Mouse (Mus musculus): Measurements from ENCODE around the gene Wdr26. TPM values are rescaled to one million over a fixed set of nuclear protein-coding genes. Genes with fewer than 3 reads are reported as not detected.
A peak's percentile ranks its signal among the peaks of the same experiment; 100 is the strongest.

Wdr26 gene
- total and polyA plus RNA-seq, 2 experiments from 2014 or later = 44.1 to 49.6 TPM

DNA sequence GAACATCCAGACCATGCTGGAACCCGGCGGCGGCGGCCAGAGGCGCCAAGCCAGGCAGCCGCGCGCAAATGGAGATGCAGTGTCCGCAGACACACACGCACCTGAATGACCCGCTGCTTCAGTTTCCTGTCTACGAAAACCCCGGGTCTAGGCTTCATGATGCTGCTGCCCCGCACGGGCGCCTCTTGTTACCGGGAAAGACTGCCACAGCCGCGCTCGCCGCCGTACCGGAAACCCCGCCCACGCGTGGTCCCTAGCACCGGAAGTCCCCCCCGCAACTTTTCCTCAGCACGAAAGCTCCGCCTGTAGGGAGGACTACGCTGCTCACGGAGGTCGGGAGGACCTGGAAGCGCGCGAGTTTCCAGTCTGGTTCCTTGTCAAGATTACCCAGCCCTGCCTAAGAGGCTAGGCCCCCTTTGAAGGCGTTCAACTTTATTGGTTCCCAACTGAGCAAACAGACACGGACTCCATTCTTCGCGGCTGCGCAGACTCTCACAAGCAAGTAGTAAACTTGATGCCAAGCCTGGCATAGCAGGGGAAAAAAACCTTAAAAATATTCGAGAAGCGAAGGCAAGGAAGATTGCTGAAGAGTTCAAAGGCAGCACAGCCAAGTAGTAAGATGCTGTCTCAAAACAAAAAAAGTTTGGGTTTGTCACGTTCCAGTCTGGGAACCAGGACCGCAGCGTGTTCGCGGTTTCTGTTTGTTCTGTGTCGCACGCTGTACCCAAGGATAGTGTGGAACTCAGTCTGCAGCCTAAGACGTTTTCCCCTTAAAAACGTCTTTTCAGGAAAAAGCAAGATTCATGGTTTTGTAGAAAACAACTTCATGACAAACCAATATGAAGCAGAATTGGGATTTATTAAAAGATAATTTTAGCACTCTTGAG is 67.6 kb downstream of the Wdr26 start, which contains the start of the genes Nvl and Cnih4:
TSS of gene Nvl (minus strand) at position 255 of the 887 bp plus-strand sequence.
TSS of gene Cnih4 (plus strand) at position 744 of the 887 bp plus-strand sequence.
- TF ChIP-seq CTCF (IDR thresholded peaks at IDR 0.05) = peak; percentile 34
- Histone ChIP-seq H3K4me1 (ENCODE audit: insufficient read depth, low read length) (0 out of 2 replicates have a peak, but pooled peaks cover 3% of the 10 kb centered on the region), H3K27ac (ENCODE audit: low read depth, low read length) (peak within 1 kb of the TSS; percentile 72), H3K4me2 (ENCODE audit: low read depth, low read length, poor library complexity, severe bottlenecking) (peak within 1 kb of the TSS; percentile 64), H3K36me3 (ENCODE audit: insufficient read depth, low read length) (0 out of 2 replicates have a peak, but pooled peaks cover 4% of the 10 kb centered on the region), H3K27me3 (ENCODE audit: insufficient read depth, low read length) (no peaks in the 10 kb centered on the region), H3K9me3 (ENCODE audit: low read length) (no peaks in the 10 kb centered on the region), H3K4me3 (ENCODE audit: low read depth, low read length) (peak within 1 kb of the TSS; percentile 78), H3K9ac (replicated peaks; ENCODE audit: low read length, poor library complexity, severe bottlenecking) (peak within 1 kb of the TSS; percentile 76)
- peak; percentile 99 for DNase-seq (ENCODE audit: low spot score)
- WGBS = under 1% methylated on average over 52 of the region's 52 CpGs
- ATAC-seq (ENCODE audit: low FRiP score) = peak; percentile 99

GRCm38 (mm10) chr1:181143609-181143949 is 68.2 kb downstream of the Wdr26 start:
- H3K4me2 ChIP-seq (ENCODE audit: low read depth, low read length, poor library complexity, severe bottlenecking) = peak overlapping the region; percentile 64
- H3K4me1 ChIP-seq (ENCODE audit: insufficient read depth, low read length) = 0 out of 2 replicates have a peak, but pooled peaks cover 3% of the 10 kb centered on the region
- no peaks in the 10 kb centered on the region for H3K9me3 ChIP-seq (ENCODE audit: low read length)
- ATAC-seq (ENCODE audit: low FRiP score) (peak; percentile 59), DNase-seq (ENCODE audit: low spot score) (no peak)
- H3K36me3 ChIP-seq (ENCODE audit: insufficient read depth, low read length) = peaks cover 7% of the 10 kb centered on the region; the same call in 1 of the 2 replicates
- peak overlapping the region; percentile 72 for H3K27ac ChIP-seq (ENCODE audit: low read depth, low read length)
- H3K4me3 ChIP-seq (ENCODE audit: low read depth, low read length) = peak overlapping the region; percentile 78
- peak overlapping the region; percentile 76 for H3K9ac ChIP-seq (replicated peaks; ENCODE audit: low read length, poor library complexity, severe bottlenecking)
- WGBS = under 1% methylated on average over 12 of the region's 12 CpGs
- H3K27me3 ChIP-seq (ENCODE audit: insufficient read depth, low read length) = no peaks in the 10 kb centered on the region
- TF ChIP-seq CTCF (IDR thresholded peaks at IDR 0.05) = no peak

DNA sequence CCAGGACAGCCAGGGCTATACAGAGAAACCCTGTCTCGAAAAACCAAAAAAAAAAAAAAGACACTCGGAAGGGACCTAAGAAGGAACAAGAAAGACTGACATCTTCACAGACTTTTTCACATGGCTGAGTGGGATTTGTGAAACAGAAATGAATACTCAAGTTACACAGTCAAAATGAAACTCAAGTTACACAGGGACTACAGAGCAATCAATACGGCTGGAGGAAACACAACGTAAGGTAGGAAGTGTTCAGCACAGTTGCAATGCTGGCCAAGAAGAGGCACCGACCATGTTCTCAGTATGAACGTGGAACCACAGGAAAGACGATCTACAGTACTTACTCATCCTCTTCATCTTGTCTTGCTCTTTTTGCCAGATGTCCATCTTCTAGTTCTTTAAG is 73.1 kb downstream of the Wdr26 start:
- no peak for ATAC-seq (ENCODE audit: low FRiP score)
- no peaks in the 10 kb centered on the region for H3K27me3 ChIP-seq (ENCODE audit: insufficient read depth, low read length)
- no peaks in the 10 kb centered on the region for H3K9me3 ChIP-seq (ENCODE audit: low read length)
- WGBS = 91% methylated on average over 7 of the region's 7 CpGs
- no peak overlapping the region for H3K4me3 ChIP-seq (ENCODE audit: low read depth, low read length)
- no peak for TF ChIP-seq CTCF (IDR thresholded peaks at IDR 0.05)
- DNase-seq (ENCODE audit: low spot score) = no peak
- no peaks in the 10 kb centered on the region for H3K4me1 ChIP-seq (ENCODE audit: insufficient read depth, low read length)
- H3K9ac ChIP-seq (replicated peaks; ENCODE audit: low read length, poor library complexity, severe bottlenecking) = no peak overlapping the region
- no peak overlapping the region for H3K27ac ChIP-seq (ENCODE audit: low read depth, low read length)
- no peak overlapping the region for H3K4me2 ChIP-seq (ENCODE audit: low read depth, low read length, poor library complexity, severe bottlenecking)
- peaks cover 20% of the 10 kb centered on the region for H3K36me3 ChIP-seq (ENCODE audit: insufficient read depth, low read length)

DNA sequence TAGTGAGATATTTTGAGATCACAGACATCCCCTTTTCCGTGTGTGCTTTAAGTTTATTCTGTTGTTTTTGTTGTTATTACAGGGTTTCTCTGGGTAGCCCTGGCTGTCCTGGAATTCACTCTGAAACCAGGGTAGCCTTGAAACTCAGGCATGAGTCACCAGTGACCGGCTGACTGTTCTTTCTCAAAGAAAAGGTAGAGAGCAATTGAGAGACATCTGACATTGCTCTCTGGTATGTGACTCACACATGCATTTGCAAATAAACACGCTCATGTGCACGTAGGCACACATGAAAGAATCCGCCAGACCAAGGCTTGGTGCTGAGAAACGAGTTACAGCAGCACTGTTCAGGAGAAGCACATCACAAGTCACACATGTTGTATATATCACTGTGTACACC is 79.9 kb downstream of the Wdr26 start:
- no peak for ATAC-seq (ENCODE audit: low FRiP score)

GRCm38 (mm10) chr1:181126766-181127165 is 85.0 kb downstream of the Wdr26 start:
- Histone ChIP-seq H3K9me3 (ENCODE audit: low read length) (no peaks in the 10 kb centered on the region), H3K27ac (ENCODE audit: low read depth, low read length) (no peak overlapping the region), H3K36me3 (ENCODE audit: insufficient read depth, low read length) (peaks cover 43% of the 10 kb centered on the region), H3K4me1 (ENCODE audit: insufficient read depth, low read length) (no peaks in the 10 kb centered on the region), H3K4me3 (ENCODE audit: low read depth, low read length) (no peak overlapping the region), H3K27me3 (ENCODE audit: insufficient read depth, low read length) (no peaks in the 10 kb centered on the region), H3K9ac (replicated peaks; ENCODE audit: low read length, poor library complexity, severe bottlenecking) (no peak overlapping the region), H3K4me2 (ENCODE audit: low read depth, low read length, poor library complexity, severe bottlenecking) (no peak overlapping the region)
- WGBS = 93% methylated on average over 9 of the region's 9 CpGs
- TF ChIP-seq CTCF (IDR thresholded peaks at IDR 0.05) = no peak
- no peak for ATAC-seq (ENCODE audit: low FRiP score)
- DNase-seq (ENCODE audit: low spot score) = no peak

More for the DNA sequence above, 79.9 kb downstream of the Wdr26 start:
- Histone ChIP-seq H3K4me2 (ENCODE audit: low read depth, low read length, poor library complexity, severe bottlenecking) (no peak overlapping the region), H3K36me3 (ENCODE audit: insufficient read depth, low read length) (peaks cover 37% of the 10 kb centered on the region), H3K27me3 (ENCODE audit: insufficient read depth, low read length) (no peaks in the 10 kb centered on the region), H3K9ac (replicated peaks; ENCODE audit: low read length, poor library complexity, severe bottlenecking) (no peak overlapping the region), H3K9me3 (ENCODE audit: low read length) (no peaks in the 10 kb centered on the region), H3K4me1 (ENCODE audit: insufficient read depth, low read length) (no peaks in the 10 kb centered on the region), H3K27ac (ENCODE audit: low read depth, low read length) (no peak overlapping the region), H3K4me3 (ENCODE audit: low read depth, low read length) (no peak overlapping the region)
- TF ChIP-seq CTCF (IDR thresholded peaks at IDR 0.05) = no peak
- DNase-seq (ENCODE audit: low spot score) = no peak
- WGBS = 93% methylated on average over 6 of the region's 6 CpGs

DNA sequence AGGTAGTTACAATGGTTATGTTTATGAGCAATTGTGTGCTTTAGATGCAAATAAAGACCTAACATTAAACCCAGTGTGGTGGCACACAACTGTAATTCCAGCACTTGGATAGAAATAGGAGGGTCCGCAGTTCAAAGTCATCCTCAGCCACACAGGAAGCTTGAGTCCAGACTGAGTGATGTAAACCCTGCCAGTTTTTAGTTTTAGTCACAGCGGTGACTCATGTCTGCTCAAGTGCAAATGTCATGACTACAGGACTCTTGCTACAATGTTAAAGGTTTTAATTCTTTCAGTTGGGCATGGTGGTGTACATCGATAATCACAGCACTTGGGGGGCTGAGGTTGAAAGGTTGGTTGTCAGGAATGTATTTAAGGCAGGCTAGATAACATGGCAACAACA is 85.9 kb downstream of the Wdr26 start:
- Histone ChIP-seq H3K27ac (ENCODE audit: low read depth, low read length) (no peak overlapping the region), H3K36me3 (ENCODE audit: insufficient read depth, low read length) (peaks cover 40% of the 10 kb centered on the region), H3K9me3 (ENCODE audit: low read length) (no peaks in the 10 kb centered on the region), H3K4me3 (ENCODE audit: low read depth, low read length) (no peak overlapping the region), H3K4me1 (ENCODE audit: insufficient read depth, low read length) (no peaks in the 10 kb centered on the region), H3K4me2 (ENCODE audit: low read depth, low read length, poor library complexity, severe bottlenecking) (no peak overlapping the region), H3K9ac (replicated peaks; ENCODE audit: low read length, poor library complexity, severe bottlenecking) (no peak overlapping the region), H3K27me3 (ENCODE audit: insufficient read depth, low read length) (no peaks in the 10 kb centered on the region)
- WGBS = 98% methylated on average over 3 of the region's 3 CpGs
- DNase-seq (ENCODE audit: low spot score) (no peak), ATAC-seq (ENCODE audit: low FRiP score) (no peak)
- TF ChIP-seq CTCF (IDR thresholded peaks at IDR 0.05) = no peak

Measured in midbrain, postnatal 0 days (tissue).